Mouse (Mus musculus) B cell, adult (primary cell): ENCODE results near the gene Rnf113a1. TPM values are rescaled to one million over a fixed set of nuclear protein-coding genes. Genes with fewer than 3 reads are reported as not detected.

ENCODE experiments used
- total RNA-seq: library from RNA; stranded (reverse); gene quantifications from 4 replicates; pipeline ENCODE4 v1.2.4, GENCODE M21; 2023; ENCODE audit not compliant: inconsistent age

Gene Rnf113a1
- 1.00 to 1.9 TPM (median 1.2 TPM) in 4 replicates for total RNA-seq

GRCm38 (mm10) chrX:37191105-37191743 lies at the start of gene Rnf113a1, which contains the start of gene Ndufa1:
TSS of gene Rnf113a1 (plus strand) at chrX:37191245.
TSS of gene Ndufa1 (minus strand) at chrX:37191163.

DNA sequence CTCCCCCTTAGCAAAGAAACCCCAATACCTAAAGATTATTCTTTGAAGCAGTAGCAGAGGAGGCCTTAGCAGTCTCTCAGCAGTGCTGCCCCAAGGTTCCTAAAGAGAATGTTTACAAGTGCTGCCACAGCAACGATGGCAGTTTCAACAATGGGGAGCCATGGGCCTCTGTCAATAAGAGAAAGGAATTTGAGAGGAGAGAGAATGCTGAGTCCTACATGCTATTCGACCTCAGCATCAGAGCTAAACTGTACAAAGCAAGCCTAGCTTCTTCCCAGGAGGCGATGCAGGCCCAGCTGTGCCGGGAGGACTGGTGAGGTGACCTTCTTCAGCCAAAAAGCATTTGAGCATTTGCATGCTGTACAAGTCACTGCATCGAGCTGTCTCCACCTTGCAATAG lies 22.3 kb upstream of the Rnf113a1 start, which contains the start of gene Akap14:
TSS of gene Akap14 (minus strand) at position 101 of the 400 bp plus-strand sequence.

GRCm38 (mm10) chrX:37210941-37211340 lies 19.9 kb downstream of the Rnf113a1 start, which contains the start of gene Gm9:
TSS of gene Gm9 (minus strand) at chrX:37211041.

GRCm38 (mm10) chrX:37222158-37222557 lies 31.1 kb downstream of the Rnf113a1 start, which contains the start of gene Rhox1:
TSS of gene Rhox1 (minus strand) at chrX:37222258.

Other genes starting within 250 kb of the Rnf113a1 start
- 103 to 126 TPM (median 116 TPM) in 4 replicates for gene Sept6, start 199.5 kb upstream of the Rnf113a1 start, total RNA-seq
- gene Sowahd, start 142.4 kb upstream of the Rnf113a1 start, total RNA-seq, result not detected in 4 replicates
- 1,363 to 1,422 TPM (median 1,391 TPM) in 4 replicates for gene Rpl39, start 105.8 kb upstream of the Rnf113a1 start, total RNA-seq
- gene Upf3b, start 80.9 kb upstream of the Rnf113a1 start, total RNA-seq, result 46.3 to 51.6 TPM (median 49.7 TPM) in 4 replicates
- 15.6 to 18.2 TPM (median 16.6 TPM) in 4 replicates for gene Nkap, start 64.5 kb upstream of the Rnf113a1 start, total RNA-seq
- gene Akap14, start 22.4 kb upstream of the Rnf113a1 start, total RNA-seq, result not detected in 4 replicates
- 89.5 to 105 TPM (median 95.8 TPM) in 4 replicates for gene Ndufa1, start 82 bp upstream of the Rnf113a1 start, total RNA-seq
- not detected in 4 replicates for gene Gm9, start 19.8 kb downstream of the Rnf113a1 start, total RNA-seq
- gene Rhox1, start 31.0 kb downstream of the Rnf113a1 start, total RNA-seq, result not detected in 4 replicates
- gene Rhox2a, start 53.7 kb downstream of the Rnf113a1 start, total RNA-seq, result not detected in 4 replicates
- gene Rhox3a, start 58.7 kb downstream of the Rnf113a1 start, total RNA-seq, result not detected in 4 replicates
- gene Rhox4a, start 74.1 kb downstream of the Rnf113a1 start, total RNA-seq, result not detected in 4 replicates
- gene Rhox3a2, start 188.8 kb downstream of the Rnf113a1 start, total RNA-seq, result not detected in 4 replicates
- gene Rhox4a2, start 199.6 kb downstream of the Rnf113a1 start, total RNA-seq, result not detected in 4 replicates
- gene Rhox2b, start 220.8 kb downstream of the Rnf113a1 start, total RNA-seq, result not detected in 4 replicates
- not detected in 4 replicates for gene Rhox4b, start 241.2 kb downstream of the Rnf113a1 start, total RNA-seq